Mouse (Mus musculus) bone marrow, adult 2 months (tissue): ENCODE measurements around the gene Cth.

ENCODE experiments used
- CTCF ChIP-seq: fragments of 200-500 bp; IDR thresholded peaks from 2 replicates; pipeline ENCODE4 v1.5.1; 2011; ENCODE audit warnings: low read length, control low read depth; ENCODE audit not compliant: control insufficient read depth, insufficient read depth
- POLR2A ChIP-seq: fragments of 200-500 bp; IDR thresholded peaks from 2 replicates; pipeline ENCODE4 v1.6.1; 2011; ENCODE audit warnings: low read depth, mild to moderate bottlenecking, control low read depth, low read length, borderline replicate concordance; ENCODE audit not compliant: control insufficient read depth

DNA sequence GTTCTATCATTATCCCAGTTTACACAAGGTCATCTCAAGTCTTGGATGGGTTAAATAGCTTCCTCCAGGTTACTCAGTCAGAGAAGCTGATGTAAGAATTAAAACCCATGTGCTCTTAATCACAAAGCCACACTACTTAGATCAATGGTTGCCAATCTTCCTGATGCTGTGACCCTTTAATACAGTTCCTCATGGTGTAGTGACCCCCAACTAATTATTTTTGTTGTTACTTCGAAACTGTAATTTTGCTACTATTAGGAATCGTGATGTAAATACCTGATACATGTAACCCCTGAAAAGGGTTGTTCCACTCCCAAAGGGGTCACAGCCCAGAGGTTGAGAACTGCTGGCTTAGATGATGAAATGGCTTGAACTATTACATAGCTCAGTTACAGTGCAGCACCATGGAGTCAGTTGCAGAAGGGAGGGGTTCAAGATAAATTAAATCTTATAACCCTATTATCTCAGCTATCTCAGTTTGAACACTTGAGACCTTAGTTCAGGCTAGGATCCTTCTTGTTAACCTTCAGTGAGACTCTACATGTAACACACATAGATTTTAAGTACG, 1.5 kb downstream of the Cth start:
- TF ChIP-seq CTCF (no peak), POLR2A (no peak)
